Mouse (Mus musculus): Measurements from ENCODE around the gene Flvcr2. TPM values are rescaled to one million over a fixed set of nuclear protein-coding genes. Genes with fewer than 3 reads are reported as not detected.

Flvcr2 gene
- total RNA-seq, 1 experiment = 6.7 TPM

DNA sequence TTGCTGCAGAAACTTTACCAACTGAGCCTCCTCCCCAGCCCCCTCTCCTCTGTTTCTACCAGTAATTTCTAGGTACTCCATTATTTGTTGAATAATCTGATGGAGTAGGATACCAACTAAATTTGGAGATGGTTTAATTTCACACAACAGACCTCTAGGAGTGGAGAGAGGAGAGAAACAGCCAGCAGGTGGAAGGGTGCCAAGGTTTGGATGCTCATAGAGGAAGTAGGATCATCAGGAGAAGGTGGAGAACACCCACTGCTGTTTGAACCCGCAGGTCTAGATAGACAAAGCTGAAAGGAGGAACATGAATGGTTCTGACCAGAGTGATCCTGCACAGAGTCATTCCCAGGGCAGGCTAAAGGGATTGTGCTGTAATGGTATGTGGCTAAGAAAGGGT, 49.2 kb downstream of the Flvcr2 start:
- no peak for DNase-seq (ENCODE audit: low read depth, low spot score)
- no peaks in the 10 kb centered on the region for H3K9me3 ChIP-seq (ENCODE audit: control insufficient read depth, insufficient read depth, low read depth, low read length)
- no peak overlapping the region for H3K27ac ChIP-seq (ENCODE audit: insufficient read depth, low read depth, low read length, poor library complexity, severe bottlenecking)
- H3K4me1 ChIP-seq (ENCODE audit: control insufficient read depth in 2 of 2, insufficient read depth in 2 of 2, low read length in 2 of 2, poor library complexity in 1 of 2) = no peaks in the 10 kb centered on the region
- H3K36me3 ChIP-seq (ENCODE audit: control insufficient read depth, insufficient read depth, low read length, poor library complexity, severe bottlenecking) = no peaks in the 10 kb centered on the region
- in situ Hi-C loops (cut with MboI; ENCODE audit: low sequenced_read_pairs in 2 of 2, unreplicated experiment in 2 of 2) = no loop called here
- H3K9ac ChIP-seq (ENCODE audit: insufficient read depth, low read depth, low read length, poor library complexity, severe bottlenecking) = no peak overlapping the region
- no peak overlapping the region for H3K4me3 ChIP-seq (ENCODE audit: insufficient read depth in 1 of 2, low read depth in 1 of 2, low read length in 2 of 2, poor library complexity in 1 of 2, severe bottlenecking in 1 of 2)
- TF ChIP-seq MAFK (IDR thresholded peaks at IDR 0.05; ENCODE audit: insufficient read depth, low read depth, low read length) (no peak), HCFC1 (IDR thresholded peaks at IDR 0.05; ENCODE audit: borderline replicate concordance, insufficient read depth, low read length) (no peak), ZNF384 (IDR thresholded peaks at IDR 0.05; ENCODE audit: low read depth, low read length) (no peak)

GRCm38 (mm10) chr12:85800031-85800430, 53.7 kb downstream of the Flvcr2 start:
- DNase-seq (ENCODE audit: low read depth, low spot score) = no peak
- Histone ChIP-seq H3K4me1 (ENCODE audit: control insufficient read depth in 2 of 2, insufficient read depth in 2 of 2, low read length in 2 of 2, poor library complexity in 1 of 2) (no peaks in the 10 kb centered on the region), H3K4me3 (ENCODE audit: insufficient read depth in 1 of 2, low read depth in 1 of 2, low read length in 2 of 2, poor library complexity in 1 of 2, severe bottlenecking in 1 of 2) (no peak overlapping the region), H3K9ac (ENCODE audit: insufficient read depth, low read depth, low read length, poor library complexity, severe bottlenecking) (no peak overlapping the region), H3K36me3 (ENCODE audit: control insufficient read depth, insufficient read depth, low read length, poor library complexity, severe bottlenecking) (no peaks in the 10 kb centered on the region), H3K27ac (ENCODE audit: insufficient read depth, low read depth, low read length, poor library complexity, severe bottlenecking) (no peak overlapping the region), H3K9me3 (ENCODE audit: control insufficient read depth, insufficient read depth, low read depth, low read length) (no peaks in the 10 kb centered on the region)
- no peak for TF ChIP-seq CHD2 (IDR thresholded peaks at IDR 0.05; ENCODE audit: low read depth, low read length)
- TF ChIP-seq HCFC1 (IDR thresholded peaks at IDR 0.05; ENCODE audit: borderline replicate concordance, insufficient read depth, low read length) = no peak
- no peak for TF ChIP-seq ZNF384 (IDR thresholded peaks at IDR 0.05; ENCODE audit: low read depth, low read length)
- no peak for TF ChIP-seq MAFK (IDR thresholded peaks at IDR 0.05; ENCODE audit: insufficient read depth, low read depth, low read length)
- TF ChIP-seq ZC3H11A (IDR thresholded peaks at IDR 0.05; ENCODE audit: borderline replicate concordance, low read depth, low read length) = no peak
- in situ Hi-C loops (cut with MboI; ENCODE audit: low sequenced_read_pairs in 2 of 2, unreplicated experiment in 2 of 2) = no loop called here

GRCm38 (mm10) chr12:85809726-85810125, 63.4 kb downstream of the Flvcr2 start:
- no peak for DNase-seq (ENCODE audit: low read depth, low spot score)
- no peak overlapping the region for H3K9ac ChIP-seq (ENCODE audit: insufficient read depth, low read depth, low read length, poor library complexity, severe bottlenecking)
- TF ChIP-seq MAFK (IDR thresholded peaks at IDR 0.05; ENCODE audit: insufficient read depth, low read depth, low read length) (no peak), ZC3H11A (IDR thresholded peaks at IDR 0.05; ENCODE audit: borderline replicate concordance, low read depth, low read length) (no peak)
- no peaks in the 10 kb centered on the region for H3K9me3 ChIP-seq (ENCODE audit: control insufficient read depth, insufficient read depth, low read depth, low read length)
- H3K4me1 ChIP-seq (ENCODE audit: control insufficient read depth in 2 of 2, insufficient read depth in 2 of 2, low read length in 2 of 2, poor library complexity in 1 of 2) = peaks cover 0 to 8% of the 10 kb centered on the region in 2 experiments; a peak in 2 of 4 replicates
- H3K27ac ChIP-seq (ENCODE audit: insufficient read depth, low read depth, low read length, poor library complexity, severe bottlenecking) = no peak overlapping the region
- in situ Hi-C loops (cut with MboI; ENCODE audit: low sequenced_read_pairs in 2 of 2, unreplicated experiment in 2 of 2) = no loop called here
- H3K36me3 ChIP-seq (ENCODE audit: control insufficient read depth, insufficient read depth, low read length, poor library complexity, severe bottlenecking) = peaks cover 11% of the 10 kb centered on the region
- no peak overlapping the region for H3K4me3 ChIP-seq (ENCODE audit: insufficient read depth in 1 of 2, low read depth in 1 of 2, low read length in 2 of 2, poor library complexity in 1 of 2, severe bottlenecking in 1 of 2)

DNA sequence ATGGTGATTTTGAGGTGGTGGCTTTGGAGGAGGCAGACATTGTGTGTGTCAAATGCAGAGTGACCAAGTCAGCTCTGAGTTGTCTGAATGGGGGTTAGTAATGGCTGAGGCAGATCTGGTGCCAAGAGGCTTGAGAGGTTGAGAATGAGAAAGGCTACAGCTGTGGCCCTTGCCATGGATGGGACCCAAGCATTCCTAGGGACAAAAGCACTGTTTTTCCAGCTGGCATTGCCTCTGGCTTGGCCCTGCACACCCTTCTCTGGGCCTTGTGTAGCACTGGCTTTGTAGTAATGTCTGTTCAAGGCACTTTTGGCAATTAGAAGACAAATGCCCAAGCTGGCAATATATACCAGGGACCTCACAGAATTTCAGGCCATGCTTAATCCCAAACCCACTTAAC, 64.6 kb downstream of the Flvcr2 start:
- Histone ChIP-seq H3K9ac (ENCODE audit: insufficient read depth, low read depth, low read length, poor library complexity, severe bottlenecking) (no peak overlapping the region), H3K36me3 (ENCODE audit: control insufficient read depth, insufficient read depth, low read length, poor library complexity, severe bottlenecking) (peaks cover 15% of the 10 kb centered on the region), H3K4me3 (ENCODE audit: insufficient read depth in 1 of 2, low read depth in 1 of 2, low read length in 2 of 2, poor library complexity in 1 of 2, severe bottlenecking in 1 of 2) (no peak overlapping the region), H3K27ac (ENCODE audit: insufficient read depth, low read depth, low read length, poor library complexity, severe bottlenecking) (no peak overlapping the region), H3K9me3 (ENCODE audit: control insufficient read depth, insufficient read depth, low read depth, low read length) (no peaks in the 10 kb centered on the region), H3K4me1 (ENCODE audit: control insufficient read depth in 2 of 2, insufficient read depth in 2 of 2, low read length in 2 of 2, poor library complexity in 1 of 2) (peaks cover 0 to 8% of the 10 kb centered on the region in 2 experiments; a peak in 2 of 4 replicates)
- TF ChIP-seq ZC3H11A (IDR thresholded peaks at IDR 0.05; ENCODE audit: borderline replicate concordance, low read depth, low read length) (no peak), MAFK (IDR thresholded peaks at IDR 0.05; ENCODE audit: insufficient read depth, low read depth, low read length) (no peak), HCFC1 (IDR thresholded peaks at IDR 0.05; ENCODE audit: borderline replicate concordance, insufficient read depth, low read length) (no peak), CHD2 (IDR thresholded peaks at IDR 0.05; ENCODE audit: low read depth, low read length) (no peak), ZNF384 (IDR thresholded peaks at IDR 0.05; ENCODE audit: low read depth, low read length) (no peak)
- in situ Hi-C loops (cut with MboI; ENCODE audit: low sequenced_read_pairs in 2 of 2, unreplicated experiment in 2 of 2) = no loop called here
- DNase-seq (ENCODE audit: low read depth, low spot score) = no peak

- in situ Hi-C loops (cut with MboI; ENCODE audit: low sequenced_read_pairs in 2 of 2, unreplicated experiment in 2 of 2) = no loop called here
- peaks cover 20% of the 10 kb centered on the region for H3K36me3 ChIP-seq (ENCODE audit: control insufficient read depth, insufficient read depth, low read length, poor library complexity, severe bottlenecking)
Observed at GRCm38 (mm10) chr12:85811676-85812075, 65.3 kb downstream of the Flvcr2 start.

More at GRCm38 (mm10) chr12:85811676-85812075, 65.3 kb downstream of the Flvcr2 start:
- H3K4me3 ChIP-seq (ENCODE audit: insufficient read depth in 1 of 2, low read depth in 1 of 2, low read length in 2 of 2, poor library complexity in 1 of 2, severe bottlenecking in 1 of 2) = no peak overlapping the region
- no peak overlapping the region for H3K27ac ChIP-seq (ENCODE audit: insufficient read depth, low read depth, low read length, poor library complexity, severe bottlenecking)
- no peak for DNase-seq (ENCODE audit: low read depth, low spot score)
- H3K9ac ChIP-seq (ENCODE audit: insufficient read depth, low read depth, low read length, poor library complexity, severe bottlenecking) = no peak overlapping the region
- TF ChIP-seq ZNF384 (IDR thresholded peaks at IDR 0.05; ENCODE audit: low read depth, low read length) (no peak), MAFK (IDR thresholded peaks at IDR 0.05; ENCODE audit: insufficient read depth, low read depth, low read length) (no peak), CHD2 (IDR thresholded peaks at IDR 0.05; ENCODE audit: low read depth, low read length) (no peak), HCFC1 (IDR thresholded peaks at IDR 0.05; ENCODE audit: borderline replicate concordance, insufficient read depth, low read length) (no peak), ZC3H11A (IDR thresholded peaks at IDR 0.05; ENCODE audit: borderline replicate concordance, low read depth, low read length) (no peak)
- H3K9me3 ChIP-seq (ENCODE audit: control insufficient read depth, insufficient read depth, low read depth, low read length) = no peaks in the 10 kb centered on the region
- peaks cover 0 to 8% of the 10 kb centered on the region in 2 experiments; a peak in 2 of 4 replicates for H3K4me1 ChIP-seq (ENCODE audit: control insufficient read depth in 2 of 2, insufficient read depth in 2 of 2, low read length in 2 of 2, poor library complexity in 1 of 2)

All from ES-E14 (cell line).